Mouse (Mus musculus): ENCODE data around the gene Gm47841. TPM values are rescaled to one million over a fixed set of nuclear protein-coding genes. Genes with fewer than 3 reads are reported as not detected.

The Gm47841 gene
- total and polyA plus RNA-seq, 3 experiments = not detected

GRCm38 (mm10) chr15:101092829-101093648 is 45.8 kb upstream of the Gm47841 start:
- no peaks in the 10 kb centered on the region for H3K9me3 ChIP-seq (replicated peaks; ENCODE audit: insufficient read depth, low read length)
- H3K27ac ChIP-seq (ENCODE audit: control insufficient read depth, low read depth, low read length) = no peak overlapping the region
- H3K4me1 ChIP-seq (ENCODE audit: control insufficient read depth in 1 of 2, insufficient read depth in 2 of 2, low read length in 2 of 2) = no peaks in the 10 kb centered on the region
- TF ChIP-seq ZMIZ1 (IDR thresholded peaks at IDR 0.05; ENCODE audit: low read depth, low read length) = no peak
- no peak for TF ChIP-seq NELFE (IDR thresholded peaks at IDR 0.05; ENCODE audit: low read depth, low read length)
- TF ChIP-seq E2F4 (IDR thresholded peaks at IDR 0.05; ENCODE audit: borderline replicate concordance, low read depth, low read length) = no peak
- TF ChIP-seq ZKSCAN1 (IDR thresholded peaks at IDR 0.05; ENCODE audit: low read depth, low read length) = no peak
- DNase-seq (ENCODE audit: low read depth, low spot score) = no peak
- peaks cover 0 to 6% of the 10 kb centered on the region in 2 experiments; a peak in 2 of 4 replicates for H3K27me3 ChIP-seq (ENCODE audit: control insufficient read depth in 1 of 2, insufficient read depth in 2 of 2, low read length in 2 of 2)
- H3K4me3 ChIP-seq (ENCODE audit: control insufficient read depth in 1 of 2, insufficient read depth in 1 of 2, low read depth in 2 of 2, low read length in 2 of 2) = no peak overlapping the region
- no peaks in the 10 kb centered on the region for H3K79me2 ChIP-seq (ENCODE audit: control insufficient read depth, insufficient read depth, low read length, poor library complexity)
- no peaks in the 10 kb centered on the region for H3K36me3 ChIP-seq (ENCODE audit: control insufficient read depth in 1 of 2, insufficient read depth in 2 of 2, low read length in 2 of 2)
- H3K9ac ChIP-seq (ENCODE audit: control insufficient read depth, low read depth, low read length, poor library complexity, severe bottlenecking) = no peak overlapping the region

- Histone ChIP-seq H3K36me3 (ENCODE audit: control insufficient read depth in 1 of 2, insufficient read depth in 2 of 2, low read length in 2 of 2) (no peaks in the 10 kb centered on the region), H3K27me3 (ENCODE audit: control insufficient read depth in 1 of 2, insufficient read depth in 2 of 2, low read length in 2 of 2) (peaks cover 0 to 6% of the 10 kb centered on the region in 2 experiments; a peak in 2 of 4 replicates), H3K4me1 (ENCODE audit: control insufficient read depth in 1 of 2, insufficient read depth in 2 of 2, low read length in 2 of 2) (no peaks in the 10 kb centered on the region), H3K9ac (ENCODE audit: control insufficient read depth, low read depth, low read length, poor library complexity, severe bottlenecking) (no peak overlapping the region), H3K9me3 (replicated peaks; ENCODE audit: insufficient read depth, low read length) (no peaks in the 10 kb centered on the region), H3K27ac (ENCODE audit: control insufficient read depth, low read depth, low read length) (no peak overlapping the region), H3K4me3 (ENCODE audit: control insufficient read depth in 1 of 2, insufficient read depth in 1 of 2, low read depth in 2 of 2, low read length in 2 of 2) (no peak overlapping the region), H3K79me2 (ENCODE audit: control insufficient read depth, insufficient read depth, low read length, poor library complexity) (no peaks in the 10 kb centered on the region)
- TF ChIP-seq USF2 (IDR thresholded peaks at IDR 0.05; ENCODE audit: borderline replicate concordance in 1 of 2, insufficient read depth in 1 of 2, low read depth in 1 of 2, low read length in 2 of 2) (no peak), E2F4 (IDR thresholded peaks at IDR 0.05; ENCODE audit: borderline replicate concordance, low read depth, low read length) (no peak), TBP (IDR thresholded peaks at IDR 0.05; ENCODE audit: low read depth, low read length) (no peak), HCFC1 (IDR thresholded peaks at IDR 0.05; ENCODE audit: low read depth, low read length) (no peak), GABPA (IDR thresholded peaks at IDR 0.05; ENCODE audit: low read depth, low read length) (no peak), MAZ (IDR thresholded peaks at IDR 0.05; ENCODE audit: low read depth, low read length) (no peak), SMC3 (IDR thresholded peaks at IDR 0.05; ENCODE audit: low read depth, low read length) (no peak), MYB (IDR thresholded peaks at IDR 0.05; ENCODE audit: low read depth, low read length) (no peak), POLR2AphosphoS5 (IDR thresholded peaks at IDR 0.05; ENCODE audit: borderline replicate concordance, low read depth, low read length) (no peak), MEF2A (IDR thresholded peaks at IDR 0.05; ENCODE audit: extremely low read depth, insufficient replicate concordance, low read depth, low read length, poor library complexity, severe bottlenecking) (no peak), CHD2 (IDR thresholded peaks at IDR 0.05; ENCODE audit: low read length) (no peak), ZKSCAN1 (IDR thresholded peaks at IDR 0.05; ENCODE audit: low read depth, low read length) (no peak), UBTF (IDR thresholded peaks at IDR 0.05; ENCODE audit: borderline replicate concordance, insufficient read depth, low read depth, low read length) (no peak), USF1 (IDR thresholded peaks at IDR 0.05; ENCODE audit: low read depth, low read length) (no peak), MAX (IDR thresholded peaks at IDR 0.05; ENCODE audit: low read length) (no peak), NRF1 (IDR thresholded peaks at IDR 0.05; ENCODE audit: insufficient read depth, low read depth, low read length, poor library complexity, severe bottlenecking) (no peak)
- no peak for DNase-seq (ENCODE audit: low read depth, low spot score)
These were observed 45.1 kb upstream of the Gm47841 start for GRCm38 (mm10) chr15:101092121-101092828.
